Mouse (Mus musculus) heart, adult 2 months (tissue): ENCODE measurements around the gene Plcb2. TPM values are rescaled to one million over a fixed set of nuclear protein-coding genes. Genes with fewer than 3 reads are reported as not detected.

ENCODE experiments used
- DNase-seq, 2 experiments: peaks; one replicate each; pipeline ENCODE4 v3.0.0; 2021
- H3K27ac ChIP-seq: fragments of 200-600 bp; 2 replicates; pipeline ENCODE4 v1.8.1; 2022
- H3K27me3 ChIP-seq: fragments of 200-500 bp; 2 replicates; pipeline ENCODE4 v1.6.1; 2012; ENCODE audit warnings: mild to moderate bottlenecking, low read length, inconsistent platforms, mixed read lengths; ENCODE audit not compliant: control insufficient read depth, insufficient read depth
- H3K36me3 ChIP-seq: fragments of 200-500 bp; 2 replicates; pipeline ENCODE4 v1.6.1; 2012; ENCODE audit warnings: low read length, inconsistent platforms; ENCODE audit not compliant: control insufficient read depth, insufficient read depth
- H3K4me1 ChIP-seq: fragments of 200-500 bp; 2 replicates; pipeline ENCODE4 v1.6.1; 2011; ENCODE audit warnings: low read length; ENCODE audit not compliant: control insufficient read depth, insufficient read depth
- H3K4me3 ChIP-seq: fragments of 200-600 bp; 2 replicates; pipeline ENCODE4 v1.8.1; 2022
- H3K79me2 ChIP-seq: fragments of 200-500 bp; replicated peaks from 2 replicates; pipeline ENCODE4 v1.6.1; 2012; ENCODE audit warnings: mild to moderate bottlenecking, inconsistent platforms, low read length, moderate library complexity, mixed read lengths; ENCODE audit not compliant: control insufficient read depth, insufficient read depth
- H3K9ac ChIP-seq: fragments of 200-500 bp; 2 replicates; pipeline ENCODE4 v1.6.1; 2012; ENCODE audit warnings: low read depth, mild to moderate bottlenecking, control low read depth, inconsistent platforms, low read length, mixed read lengths
- CTCF ChIP-seq: fragments of 200-600 bp; IDR thresholded peaks from 2 replicates; pipeline ENCODE4 v1.8.1; 2022; ENCODE audit warnings: antibody characterized with exemption, mild to moderate bottlenecking, moderate library complexity
- EP300 ChIP-seq: fragments of 200-500 bp; IDR thresholded peaks from 2 replicates; pipeline ENCODE4 v1.6.1; 2011; ENCODE audit warnings: low read depth, low read length, control low read depth; ENCODE audit not compliant: insufficient read depth
- POLR2A ChIP-seq: fragments of 200-500 bp; IDR thresholded peaks from 2 replicates; pipeline ENCODE4 v1.6.1; 2011; ENCODE audit warnings: mild to moderate bottlenecking, low read depth, low read length, control low read depth; ENCODE audit not compliant: insufficient read depth
- WGBS: fragments of 180-500 bp; shearing (Covaris S2); methylation state at CpG from one replicate; pipeline ENCODE4 v1.1.7; 2018; 5-methylcytosine and 5-hydroxymethylcytosine counted together
- intact Hi-C: fragments of 180-260 bp; cut with DNase I; formaldehyde crosslinking; loops from one replicate; pipeline ENCODE4 v1.15.1; 2025
- polyA plus RNA-seq: library from polyadenylated mRNA; depleted of rRNA; stranded (reverse); fragments of >200 nt; gene quantifications from 2 replicates; pipeline ENCODE4 v1.2.3, GENCODE M21; 2012; rRNA removed
- total RNA-seq, 2 experiments: library from RNA; stranded (reverse); gene quantifications; 2 replicates each; pipeline ENCODE4 v1.2.3; 2021

Gene Plcb2
- total and polyA plus RNA-seq, 3 experiments: 2.4 to 2.6 (median 2.5) TPM

GRCm38 (mm10) chr2:118659493-118659892 lies 68.7 kb downstream of the Plcb2 start:
- Histone ChIP-seq H3K27ac (peak overlapping the region; percentile 6; the same call in 1 of the 2 replicates), H3K79me2 (no peaks in the 10 kb centered on the region), H3K9ac (no peak overlapping the region), H3K27me3 (no peaks in the 10 kb centered on the region; the same call in 1 of the 2 replicates), H3K4me1 (peaks cover 8% of the 10 kb centered on the region), H3K36me3 (no peaks in the 10 kb centered on the region), H3K4me3 (no peak overlapping the region; the same call in 1 of the 2 replicates)
- DNase-seq: no peak
- intact Hi-C loops: loop anchor here (5.0 kb wide), 1 partner anchor 33 kb away; no protein-coding TSS in a partner anchor
- WGBS: 61% methylated on average over 12 of the region's 12 CpGs
- TF ChIP-seq EP300 (no peak), CTCF (no peak), POLR2A (no peak)

- Histone ChIP-seq H3K27ac (peak overlapping the region; percentile 42), H3K79me2 (no peaks in the 10 kb centered on the region), H3K4me1 (peaks cover 8% of the 10 kb centered on the region), H3K4me3 (no peak overlapping the region), H3K36me3 (no peaks in the 10 kb centered on the region), H3K27me3 (no peaks in the 10 kb centered on the region; the same call in 1 of the 2 replicates), H3K9ac (no peak overlapping the region)
- DNase-seq: peak; percentile 48 to 60
- intact Hi-C loops: loop anchor here (5.0 kb wide), 1 partner anchor 33 kb away; no protein-coding TSS in a partner anchor
- TF ChIP-seq EP300 (0 out of 2 replicates have a peak, but pooled peaks have one; percentile 34), POLR2A (no peak), CTCF (no peak)
- 9% methylated on average over 1 of the region's 1 CpGs for WGBS
Observed at GRCm38 (mm10) chr2:118659077-118659476, 69.2 kb downstream of the Plcb2 start.

DNA sequence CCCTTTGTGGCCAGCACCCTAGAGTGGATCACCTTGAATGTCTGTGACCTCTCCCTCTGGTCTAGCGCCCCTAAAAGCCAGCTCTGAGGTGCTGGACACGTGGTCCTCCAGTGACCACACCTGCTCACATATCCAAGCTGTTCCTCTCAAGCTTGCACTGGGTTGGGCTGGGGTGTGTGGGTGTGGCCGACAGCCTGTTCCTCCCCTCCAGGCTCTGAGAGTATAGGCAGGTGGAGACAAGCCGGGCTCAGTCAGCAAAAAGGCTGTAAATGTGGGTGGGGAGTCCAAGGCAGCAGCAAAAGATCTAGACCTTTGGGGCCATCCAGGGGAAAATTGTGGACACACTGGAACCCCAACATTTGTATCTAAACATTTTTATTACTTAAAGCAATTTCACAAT lies 69.8 kb downstream of the Plcb2 start:
- Histone ChIP-seq H3K27ac (peak overlapping the region; percentile 42; the same call in 1 of the 2 replicates), H3K4me1 (peaks cover 8% of the 10 kb centered on the region), H3K36me3 (no peaks in the 10 kb centered on the region), H3K79me2 (no peaks in the 10 kb centered on the region), H3K27me3 (no peaks in the 10 kb centered on the region; the same call in 1 of the 2 replicates), H3K4me3 (no peak overlapping the region), H3K9ac (no peak overlapping the region)
- WGBS: 69% methylated on average over 4 of the region's 4 CpGs
- intact Hi-C loops: loop anchor here (5.0 kb wide), 1 partner anchor 34 kb away; no protein-coding TSS in a partner anchor
- no peak for DNase-seq
- TF ChIP-seq EP300 (no peak), CTCF (no peak), POLR2A (no peak)

Other genes starting within 250 kb of the Plcb2 start
- gene Srp14, start 248.7 kb downstream of the Plcb2 start, total RNA-seq: 100 to 1,000 TPM; 116 to 129 TPM
- 64.9 and 112 TPM in 2 replicates for gene Srp14, start 248.7 kb downstream of the Plcb2 start, polyA plus RNA-seq
- 1 to 10 TPM; 5.5 to 7.0 TPM for gene Bmf, start 178.8 kb downstream of the Plcb2 start, total RNA-seq
- 2.9 and 5.7 TPM in 2 replicates for gene Bmf, start 178.8 kb downstream of the Plcb2 start, polyA plus RNA-seq
- gene Bub1b, start 130.2 kb downstream of the Plcb2 start, total RNA-seq: 1 to 10 TPM in 1 of 2 experiments, under 1 TPM in 1; 0.65 to 1.8 TPM
- gene Bub1b, start 130.2 kb downstream of the Plcb2 start, polyA plus RNA-seq: 0.25 and 1.1 TPM in 2 replicates
- gene Pak6, start 65.1 kb downstream of the Plcb2 start, total RNA-seq: 1 to 10 TPM; 6.1 to 8.1 TPM
- 11.1 and 12.7 TPM in 2 replicates for gene Pak6, start 65.1 kb downstream of the Plcb2 start, polyA plus RNA-seq
- 1 to 10 TPM; 1.3 to 2.5 TPM for gene Ankrd63, start 24.5 kb downstream of the Plcb2 start, total RNA-seq
- gene Ankrd63, start 24.5 kb downstream of the Plcb2 start, polyA plus RNA-seq: 1.1 and 3.5 TPM in 2 replicates
- gene Inafm2, start 17.3 kb upstream of the Plcb2 start, total RNA-seq: 10 to 100 TPM; 31.8 to 34.9 TPM
- gene Inafm2, start 17.3 kb upstream of the Plcb2 start, polyA plus RNA-seq: 8.8 and 16.3 TPM in 2 replicates
- gene Ccdc9b, start 34.2 kb upstream of the Plcb2 start, total RNA-seq: 10 to 100 TPM; 24.3 to 26.4 TPM
- 15.1 and 21.7 TPM in 2 replicates for gene Ccdc9b, start 34.2 kb upstream of the Plcb2 start, polyA plus RNA-seq
- not detected for gene Phgr1, start 44.3 kb upstream of the Plcb2 start, total RNA-seq
- not detected in 2 replicates for gene Phgr1, start 44.3 kb upstream of the Plcb2 start, polyA plus RNA-seq
- gene Disp2, start 51.3 kb upstream of the Plcb2 start, total RNA-seq: under 1 TPM in 1 of 2 experiments, not detected in 1; 0.11 TPM
- gene Disp2, start 51.3 kb upstream of the Plcb2 start, polyA plus RNA-seq: 0.39 and 0.53 TPM in 2 replicates
- gene Knstrn, start 85.6 kb upstream of the Plcb2 start, total RNA-seq: under 1 TPM; 0.64 to 0.68 TPM
- gene Knstrn, start 85.6 kb upstream of the Plcb2 start, polyA plus RNA-seq: 0.23 and 0.59 TPM in 2 replicates
- gene Ivd, start 133.5 kb upstream of the Plcb2 start, total RNA-seq: 100 to 1,000 TPM; 356 to 463 TPM
- 215 and 327 TPM in 2 replicates for gene Ivd, start 133.5 kb upstream of the Plcb2 start, polyA plus RNA-seq
- gene Bahd1, start 171.9 kb upstream of the Plcb2 start, total RNA-seq: 10 to 100 TPM; 14.8 to 20.1 TPM
- 9.5 and 9.9 TPM in 2 replicates for gene Bahd1, start 171.9 kb upstream of the Plcb2 start, polyA plus RNA-seq
- gene Chst14, start 198.1 kb upstream of the Plcb2 start, total RNA-seq: 1 to 10 TPM; 7.8 to 8.2 TPM
- 9.5 and 10.4 TPM in 2 replicates for gene Chst14, start 198.1 kb upstream of the Plcb2 start, polyA plus RNA-seq